In the genomic region with DNA sequence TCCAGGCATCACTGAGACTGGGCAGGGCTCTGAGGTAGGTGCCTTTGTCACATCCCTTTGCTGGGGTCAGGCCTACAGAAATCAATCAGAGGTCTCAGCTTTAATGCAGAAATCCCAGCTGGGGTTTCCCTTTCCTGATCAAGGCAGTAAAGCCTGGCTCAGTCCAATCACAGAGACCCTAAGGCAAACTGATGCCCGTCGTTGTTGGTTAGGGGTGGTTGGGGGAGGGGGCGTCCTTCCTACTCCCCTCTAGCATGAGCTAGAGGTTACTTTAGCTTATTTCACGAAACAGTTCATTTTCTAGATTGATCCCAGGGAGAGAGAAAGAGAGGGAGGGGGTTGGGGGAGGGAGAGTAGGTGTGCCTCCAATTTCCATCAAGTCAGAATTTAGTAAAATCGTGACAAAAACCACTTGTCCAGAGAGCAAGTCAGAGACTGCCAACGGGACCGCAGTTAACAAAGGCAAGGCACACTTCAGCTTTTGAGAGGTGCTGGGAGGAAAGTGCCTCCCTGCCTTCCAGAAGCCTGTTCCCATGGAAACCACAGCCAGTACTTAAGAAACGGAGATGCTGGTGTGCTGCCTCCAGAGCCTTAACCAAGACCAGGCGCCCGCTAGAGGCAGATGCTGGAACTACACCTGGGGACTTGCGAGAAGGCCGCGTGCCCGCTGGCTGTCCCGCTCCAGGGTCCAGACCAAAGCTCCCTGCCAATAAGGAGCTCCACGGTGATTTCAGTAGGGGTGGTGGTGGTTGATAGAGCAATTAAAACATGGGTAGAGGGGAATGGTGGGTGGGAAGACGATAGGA, we compare ENCODE assay signal across 8 mouse cellular contexts. TPM values are rescaled to one million over a fixed set of nuclear protein-coding genes. Genes with fewer than 3 reads are reported as not detected.
A peak's percentile ranks its signal among the peaks of the same experiment; 100 is the strongest.
DNase-seq lines count a peak whose midpoint lies in the region; ATAC-seq and TF ChIP-seq lines count a peak whose summit lies in the region.

No protein-coding gene starts in this region.

- 14% methylated on average over 17 of the region's 17 CpGs for WGBS in bone marrow, adult 2 months
- WGBS in embryonic facial prominence, embryonic 14.5 days: 6% methylated on average over 17 of the region's 17 CpGs
- 9% methylated on average over 17 of the region's 17 CpGs for WGBS in kidney, postnatal 0 days
- 14% methylated on average over 17 of the region's 17 CpGs for WGBS in liver, embryonic 11.5 days
- 7% methylated on average over 17 of the region's 17 CpGs for WGBS in neural tube, embryonic 11.5 days
- WGBS in stomach, embryonic 16.5 days: 11% methylated on average over 17 of the region's 17 CpGs

- no peak for TF ChIP-seq POLR2A in bone marrow, adult 2 months (IDR thresholded peaks at IDR 0.05; ENCODE audit: borderline replicate concordance, control insufficient read depth, low read depth, low read length)

- H3K9me3 ChIP-seq in embryonic facial prominence, embryonic 14.5 days (ENCODE audit: control insufficient read depth, low read length): no peaks in the 10 kb centered on the region
- no peaks in the 10 kb centered on the region for H3K9me3 ChIP-seq in kidney, postnatal 0 days (replicated peaks; ENCODE audit: low read length)
- no peaks in the 10 kb centered on the region for H3K9me3 ChIP-seq in liver, embryonic 11.5 days (ENCODE audit: control insufficient read depth, low read length)
- H3K9me3 ChIP-seq in neural tube, embryonic 11.5 days (ENCODE audit: control insufficient read depth, low read length): no peaks in the 10 kb centered on the region
- no peaks in the 10 kb centered on the region; the same call in 1 of the 2 replicates for H3K9me3 ChIP-seq in stomach, embryonic 16.5 days (replicated peaks; ENCODE audit: control insufficient read depth, low read length)

- H3ac ChIP-seq in C2C12 (ENCODE audit: control insufficient read depth, insufficient read length, low read depth): no peak overlapping the region

- no peak overlapping the region for H3K9ac ChIP-seq in embryonic facial prominence, embryonic 14.5 days (ENCODE audit: low read depth, low read length)
- no peak overlapping the region for H3K9ac ChIP-seq in kidney, postnatal 0 days (ENCODE audit: low read depth, low read length)
- H3K9ac ChIP-seq in liver, embryonic 11.5 days (ENCODE audit: low read depth, low read length): no peak overlapping the region
- no peak overlapping the region for H3K9ac ChIP-seq in neural tube, embryonic 11.5 days (ENCODE audit: low read length)
- H3K9ac ChIP-seq in stomach, embryonic 16.5 days (ENCODE audit: low read length): no peak overlapping the region

- H3K4me2 ChIP-seq in embryonic facial prominence, embryonic 14.5 days (ENCODE audit: low read depth, low read length): 0 out of 2 replicates have a peak overlapping the region, but pooled peaks have one; percentile 12
- no peak overlapping the region for H3K4me2 ChIP-seq in kidney, postnatal 0 days (ENCODE audit: low read length)
- H3K4me2 ChIP-seq in liver, embryonic 11.5 days: no peak overlapping the region
- H3K4me2 ChIP-seq in neural tube, embryonic 11.5 days (ENCODE audit: low read depth): peak overlapping the region; percentile 14; the same call in 1 of the 2 replicates
- no peak overlapping the region for H3K4me2 ChIP-seq in stomach, embryonic 16.5 days (ENCODE audit: low read depth, low read length)

- H3K4me1 ChIP-seq in bone marrow, adult 2 months (ENCODE audit: control insufficient read depth, insufficient read depth, low read length): peaks cover 3% of the 10 kb centered on the region; the same call in 1 of the 2 replicates
- H3K4me1 ChIP-seq in embryonic facial prominence, embryonic 14.5 days (ENCODE audit: control insufficient read depth, insufficient read depth, low read length): no peaks in the 10 kb centered on the region
- 0 out of 2 replicates have a peak, but pooled peaks cover 7% of the 10 kb centered on the region for H3K4me1 ChIP-seq in kidney, postnatal 0 days (replicated peaks; ENCODE audit: insufficient read depth, low read length)
- H3K4me1 ChIP-seq in liver, embryonic 11.5 days (replicated peaks; ENCODE audit: control insufficient read depth, insufficient read depth, low read length): peaks cover 23% of the 10 kb centered on the region
- H3K4me1 ChIP-seq in neural tube, embryonic 11.5 days (ENCODE audit: control insufficient read depth, insufficient read depth, low read length): 0 out of 2 replicates have a peak, but pooled peaks cover 4% of the 10 kb centered on the region
- no peaks in the 10 kb centered on the region for H3K4me1 ChIP-seq in stomach, embryonic 16.5 days (ENCODE audit: control insufficient read depth, insufficient read depth, low read length)

- peak; percentile 96 for DNase-seq in embryonic facial prominence, embryonic 14.5 days (ENCODE audit: low spot score)
- peak; percentile 65 to 86 for DNase-seq in heart, adult 9 months (ENCODE audit: low spot score in 2 of 2)
- peak; percentile 96 for DNase-seq in kidney, postnatal 0 days (ENCODE audit: low spot score)
- DNase-seq in liver, embryonic 11.5 days (ENCODE audit: low spot score): peak; percentile 89
- peak; percentile 96 for DNase-seq in neural tube, embryonic 11.5 days (ENCODE audit: low spot score)

- no peaks in the 10 kb centered on the region for H3K27me3 ChIP-seq in C2C12 (ENCODE audit: control insufficient read depth, insufficient read depth, insufficient read length)
- peaks cover 10% of the 10 kb centered on the region for H3K27me3 ChIP-seq in embryonic facial prominence, embryonic 14.5 days (replicated peaks; ENCODE audit: control insufficient read depth, insufficient read depth, low read length)
- no peaks in the 10 kb centered on the region for H3K27me3 ChIP-seq in kidney, postnatal 0 days (ENCODE audit: insufficient read depth, low read length)
- H3K27me3 ChIP-seq in liver, embryonic 11.5 days (replicated peaks; ENCODE audit: control insufficient read depth, insufficient read depth, low read length): peaks cover 12% of the 10 kb centered on the region
- H3K27me3 ChIP-seq in neural tube, embryonic 11.5 days (ENCODE audit: control insufficient read depth, insufficient read depth, low read length): peaks cover 9% of the 10 kb centered on the region
- H3K27me3 ChIP-seq in stomach, embryonic 16.5 days (ENCODE audit: control insufficient read depth, insufficient read depth, low read length): peaks cover 8% of the 10 kb centered on the region

- ATAC-seq in embryonic facial prominence, embryonic 14.5 days (ENCODE audit: low read depth): peak; percentile 74
- peak; percentile 25; the same call in 1 of the 2 replicates for ATAC-seq in kidney, postnatal 0 days (replicated peaks; ENCODE audit: low FRiP score, low read depth)
- ATAC-seq in liver, embryonic 11.5 days (replicated peaks; ENCODE audit: low FRiP score): no peak
- ATAC-seq in neural tube, embryonic 11.5 days (ENCODE audit: insufficient read depth, low FRiP score, low TSS enrichment): peak; percentile 74
- peak; percentile 17; the same call in 1 of the 2 replicates for ATAC-seq in stomach, embryonic 16.5 days (ENCODE audit: insufficient read depth, low FRiP score)

- no peak overlapping the region for H3K27ac ChIP-seq in bone marrow, adult 2 months (ENCODE audit: control insufficient read depth, insufficient read depth, low read depth, low read length, poor library complexity)
- H3K27ac ChIP-seq in embryonic facial prominence, embryonic 14.5 days (replicated peaks; ENCODE audit: low read depth, low read length): no peak overlapping the region
- no peak overlapping the region for H3K27ac ChIP-seq in kidney, postnatal 0 days
- H3K27ac ChIP-seq in liver, embryonic 11.5 days (ENCODE audit: low read depth, low read length): no peak overlapping the region
- H3K27ac ChIP-seq in neural tube, embryonic 11.5 days (ENCODE audit: low read depth, low read length): no peak overlapping the region
- no peak overlapping the region for H3K27ac ChIP-seq in stomach, embryonic 16.5 days (ENCODE audit: low read length)

- H3K36me3 ChIP-seq in C2C12 (ENCODE audit: control insufficient read depth, insufficient read depth): peaks cover 18% of the 10 kb centered on the region
- H3K36me3 ChIP-seq in embryonic facial prominence, embryonic 14.5 days (ENCODE audit: control insufficient read depth, insufficient read depth, low read length): peaks cover 17% of the 10 kb centered on the region
- peaks cover 13% of the 10 kb centered on the region for H3K36me3 ChIP-seq in kidney, postnatal 0 days (ENCODE audit: insufficient read depth, low read length)
- peaks cover 15% of the 10 kb centered on the region for H3K36me3 ChIP-seq in liver, embryonic 11.5 days (ENCODE audit: control insufficient read depth, insufficient read depth, low read length)
- 0 out of 2 replicates have a peak, but pooled peaks cover 3% of the 10 kb centered on the region for H3K36me3 ChIP-seq in neural tube, embryonic 11.5 days (ENCODE audit: control insufficient read depth, insufficient read depth, low read length)
- peaks cover 3% of the 10 kb centered on the region; the same call in 1 of the 2 replicates for H3K36me3 ChIP-seq in stomach, embryonic 16.5 days (ENCODE audit: control insufficient read depth, insufficient read depth, low read length)

- no peak overlapping the region for H3K4me3 ChIP-seq in C2C12 (ENCODE audit: insufficient read depth, poor library complexity, severe bottlenecking)
- H3K4me3 ChIP-seq in bone marrow, adult 2 months (replicated peaks; ENCODE audit: control insufficient read depth, low read depth, low read length): no peak overlapping the region
- no peak overlapping the region for H3K4me3 ChIP-seq in embryonic facial prominence, embryonic 14.5 days (ENCODE audit: low read depth, low read length)
- H3K4me3 ChIP-seq in kidney, postnatal 0 days (replicated peaks; ENCODE audit: low read depth, low read length): no peak overlapping the region
- H3K4me3 ChIP-seq in liver, embryonic 11.5 days (ENCODE audit: low read depth, low read length): no peak overlapping the region
- no peak overlapping the region for H3K4me3 ChIP-seq in neural tube, embryonic 11.5 days (ENCODE audit: low read depth, low read length)
- H3K4me3 ChIP-seq in stomach, embryonic 16.5 days (replicated peaks; ENCODE audit: low read length): no peak overlapping the region

- TF ChIP-seq CTCF in C2C12 (IDR thresholded peaks at IDR 0.05; ENCODE audit: control insufficient read depth, insufficient read depth, insufficient read length): peak; percentile 77
- TF ChIP-seq CTCF in bone marrow, adult 2 months (IDR thresholded peaks at IDR 0.05; ENCODE audit: control insufficient read depth, insufficient read depth, low read length): peak; percentile 74
- TF ChIP-seq CTCF in kidney, postnatal 0 days (IDR thresholded peaks at IDR 0.05; ENCODE audit: low read depth): peak; percentile 89

- no peaks in the 10 kb centered on the region for H3K79me2 ChIP-seq in C2C12 (ENCODE audit: control insufficient read depth, insufficient read depth)

- H3K79me3 ChIP-seq in C2C12 (ENCODE audit: low read depth): no peaks in the 10 kb centered on the region

RNA-seq across cellular contexts. Expression of a gene that starts 16.8 kb away (rescaled TPM):
- 154 TPM for polyA plus RNA-seq in C2C12 (2012; fragmentation: generic; extraction: Trizol)
- polyA plus RNA-seq in bone marrow, adult 2 months (2011; ENCODE audit: insufficient read depth, insufficient read length, low replicate concordance, missing spikeins): 80.6 and 132 TPM in 2 replicates
- polyA plus RNA-seq in embryonic facial prominence, embryonic 14.5 days (2014; fragmentation: Nextera tagmentation; extraction: Ambion mirVana): 204 and 237 TPM in 2 replicates
- 232 and 262 TPM in 2 replicates for polyA plus RNA-seq in kidney, postnatal 0 days (2015; fragmentation: Nextera tagmentation; extraction: Ambion mirVana)
- 277 and 293 TPM in 2 replicates for polyA plus RNA-seq in liver, embryonic 11.5 days (2014; fragmentation: Nextera tagmentation; extraction: Ambion mirVana)
- 257 and 278 TPM in 2 replicates for polyA plus RNA-seq in neural tube, embryonic 11.5 days (2014; fragmentation: Nextera tagmentation; extraction: Ambion mirVana)
- 242 and 272 TPM in 2 replicates for polyA plus RNA-seq in stomach, embryonic 16.5 days (2015; fragmentation: Nextera tagmentation; extraction: Ambion mirVana)

RNA-seq across cellular contexts. Expression of a gene that starts 29.4 kb away (rescaled TPM):
- polyA plus RNA-seq in C2C12 (2012; fragmentation: generic; extraction: Trizol): 355 TPM
- polyA plus RNA-seq in bone marrow, adult 2 months (2011; ENCODE audit: insufficient read depth, insufficient read length, low replicate concordance, missing spikeins): 41.1 and 77.8 TPM in 2 replicates
- polyA plus RNA-seq in embryonic facial prominence, embryonic 14.5 days (2014; fragmentation: Nextera tagmentation; extraction: Ambion mirVana): 249 and 258 TPM in 2 replicates
- polyA plus RNA-seq in kidney, postnatal 0 days (2015; fragmentation: Nextera tagmentation; extraction: Ambion mirVana): 402 and 433 TPM in 2 replicates
- polyA plus RNA-seq in liver, embryonic 11.5 days (2014; fragmentation: Nextera tagmentation; extraction: Ambion mirVana): 134 and 148 TPM in 2 replicates
- 111 and 120 TPM in 2 replicates for polyA plus RNA-seq in neural tube, embryonic 11.5 days (2014; fragmentation: Nextera tagmentation; extraction: Ambion mirVana)
- polyA plus RNA-seq in stomach, embryonic 16.5 days (2015; fragmentation: Nextera tagmentation; extraction: Ambion mirVana): 406 and 433 TPM in 2 replicates

RNA-seq across cellular contexts. Expression of a gene that starts 43.7 kb away (rescaled TPM):
- 95.0 TPM for polyA plus RNA-seq in C2C12 (2012; fragmentation: generic; extraction: Trizol)
- 15.4 and 21.4 TPM in 2 replicates for polyA plus RNA-seq in bone marrow, adult 2 months (2011; ENCODE audit: insufficient read depth, insufficient read length, low replicate concordance, missing spikeins)
- 83.2 and 86.1 TPM in 2 replicates for polyA plus RNA-seq in embryonic facial prominence, embryonic 14.5 days (2014; fragmentation: Nextera tagmentation; extraction: Ambion mirVana)
- polyA plus RNA-seq in kidney, postnatal 0 days (2015; fragmentation: Nextera tagmentation; extraction: Ambion mirVana): 140 and 144 TPM in 2 replicates
- 28.7 and 32.8 TPM in 2 replicates for polyA plus RNA-seq in liver, embryonic 11.5 days (2014; fragmentation: Nextera tagmentation; extraction: Ambion mirVana)
- polyA plus RNA-seq in neural tube, embryonic 11.5 days (2014; fragmentation: Nextera tagmentation; extraction: Ambion mirVana): 49.3 and 49.7 TPM in 2 replicates
- 24.9 and 26.7 TPM in 2 replicates for polyA plus RNA-seq in stomach, embryonic 16.5 days (2015; fragmentation: Nextera tagmentation; extraction: Ambion mirVana)

Comparison
In these comparisons a context has a peak if more than half of its experiments do, and no peak if none do; other contexts are left out.
1. H3K4me2 ChIP-seq: peak in embryonic facial prominence, embryonic 14.5 days (single experiment) and neural tube, embryonic 11.5 days (single experiment); none in kidney, postnatal 0 days (single experiment), liver, embryonic 11.5 days (single experiment) and stomach, embryonic 16.5 days (single experiment).
2. Peak in every context shown above with its lines, with median percentiles within 50 percentile points of each other: CTCF ChIP-seq and DNase-seq.